Mouse (Mus musculus): Measurements from ENCODE around the gene Gm27021. TPM values are rescaled to one million over a fixed set of nuclear protein-coding genes. Genes with fewer than 3 reads are reported as not detected.

Gene Gm27021
- total RNA-seq, 4 experiments from 2014 or later, result not detected

- DNase-seq (ENCODE audit: low spot score), result no peak
Observed at GRCm38 (mm10) chr8:120642031-120642662, 25.7 kb downstream of the Gm27021 start.

DNA sequence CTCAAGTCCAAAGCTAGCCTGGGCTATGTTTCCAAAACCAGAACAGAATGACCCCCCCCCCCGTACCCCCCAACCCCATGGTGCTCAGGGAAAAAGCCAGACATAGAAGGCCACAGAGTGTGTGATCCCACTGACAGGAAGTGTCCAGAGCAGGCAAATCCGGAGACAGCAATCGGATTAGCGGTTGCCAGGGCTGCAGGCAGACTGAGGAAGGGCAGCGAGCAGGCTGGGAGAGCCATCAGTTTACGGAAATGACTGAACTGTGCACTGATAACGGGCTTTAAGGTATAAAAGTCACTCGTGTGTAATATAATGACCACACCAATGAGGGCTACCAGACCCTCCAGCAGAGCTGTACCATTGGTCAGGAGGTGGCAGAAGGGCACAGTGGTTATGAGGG is 26.6 kb downstream of the Gm27021 start:
- no peak for DNase-seq (ENCODE audit: low spot score)

GRCm38 (mm10) chr8:120634329-120634839 is 33.5 kb downstream of the Gm27021 start:
- DNase-seq (ENCODE audit: low spot score), result peak; percentile 41

- DNase-seq (ENCODE audit: low spot score), result no peak
Observed at GRCm38 (mm10) chr8:120633665-120634271, 34.1 kb downstream of the Gm27021 start.

- DNase-seq (ENCODE audit: low spot score), result no peak
Observed at GRCm38 (mm10) chr8:120632969-120633664, 34.8 kb downstream of the Gm27021 start.

- no peak for DNase-seq (ENCODE audit: low spot score)
Observed at GRCm38 (mm10) chr8:120631441-120632375, 36.2 kb downstream of the Gm27021 start.

- DNase-seq (ENCODE audit: low spot score), result no peak
Observed at GRCm38 (mm10) chr8:120630848-120631247, 37.0 kb downstream of the Gm27021 start.

- no peak for DNase-seq (ENCODE audit: low spot score)
Observed at GRCm38 (mm10) chr8:120630031-120630430, 37.8 kb downstream of the Gm27021 start.

DNA sequence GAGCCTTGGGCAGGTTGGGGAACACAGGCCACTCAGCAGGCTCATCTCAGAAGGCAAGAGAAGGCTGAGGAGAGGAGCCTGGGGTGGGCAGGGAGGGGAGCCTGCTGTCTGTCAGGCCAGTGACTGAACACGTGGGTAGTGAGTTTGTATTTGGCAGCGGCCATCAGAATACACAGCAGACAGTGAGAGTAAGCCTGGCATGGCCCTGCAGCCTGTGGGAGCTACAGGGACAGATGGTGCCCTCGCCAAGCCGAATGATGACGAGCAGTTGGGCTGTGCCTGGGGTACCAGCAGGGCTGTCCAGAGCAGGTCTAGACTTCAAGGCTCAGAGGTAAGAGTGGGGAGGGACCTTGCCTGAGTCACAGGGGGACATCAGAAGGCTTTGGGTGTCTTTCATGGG is 40.6 kb downstream of the Gm27021 start:
- no peak for DNase-seq (ENCODE audit: low spot score)

DNA sequence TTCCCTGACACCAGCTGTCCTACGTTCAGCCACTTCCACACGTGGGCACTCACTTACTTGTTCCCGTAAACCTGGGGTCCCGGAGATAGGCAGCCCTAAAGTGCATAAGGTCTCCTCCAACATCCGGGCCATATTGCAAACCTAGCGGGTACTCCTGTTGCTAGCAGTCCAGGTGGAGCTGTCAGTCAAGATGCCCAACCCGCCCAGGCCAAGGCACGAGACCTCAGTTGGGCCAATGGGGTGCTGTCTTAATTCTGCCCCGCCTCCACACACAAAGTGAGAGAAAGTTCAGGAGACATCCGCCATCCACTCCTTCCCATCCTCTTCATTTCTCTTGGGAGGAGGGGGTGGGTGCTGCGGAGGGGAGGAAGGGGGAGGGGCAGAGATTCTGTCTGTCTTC is 41.4 kb downstream of the Gm27021 start:
- DNase-seq (ENCODE audit: low spot score), result no peak

DNA sequence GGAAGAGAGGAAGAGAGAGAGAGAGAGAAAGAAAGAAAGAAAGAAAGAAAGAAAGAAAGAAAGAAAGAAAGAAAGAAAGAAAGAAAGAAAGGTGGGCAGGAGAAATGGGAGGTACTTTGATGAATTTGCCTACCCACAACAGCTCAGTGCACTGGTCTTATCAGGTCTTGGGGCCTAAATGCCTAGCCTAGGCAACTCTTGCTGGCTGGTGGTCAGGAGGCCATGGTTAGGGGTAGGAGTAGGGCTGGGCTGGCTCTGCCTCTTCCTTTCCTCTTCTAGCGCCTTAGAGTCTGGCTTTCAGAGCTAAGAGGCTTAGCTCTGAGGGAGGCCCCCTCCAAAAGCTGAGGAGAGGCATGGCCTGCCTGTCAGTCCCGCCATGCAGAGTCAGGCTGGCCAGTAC is 44.3 kb downstream of the Gm27021 start:
- DNase-seq (ENCODE audit: low spot score), result no peak

DNA sequence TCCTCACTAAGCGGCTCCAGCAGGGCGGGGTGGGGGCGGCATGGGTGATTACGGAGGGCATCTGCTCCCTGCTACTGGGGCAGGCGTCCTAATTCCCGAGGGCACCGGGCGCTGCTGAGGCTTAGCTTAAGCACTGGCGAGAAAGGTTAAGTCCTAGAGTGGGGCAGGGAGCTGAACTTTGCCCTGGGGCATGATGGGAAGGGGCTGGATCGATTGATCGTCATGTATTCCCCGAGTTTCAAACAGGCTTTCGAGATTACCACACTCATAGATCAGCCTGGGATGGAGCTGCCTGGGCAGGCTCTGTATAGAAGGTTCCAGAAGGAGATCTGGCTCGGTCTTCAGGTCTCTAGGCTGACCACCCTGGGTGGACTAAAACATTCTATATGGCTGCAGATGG is 45.7 kb downstream of the Gm27021 start:
- DNase-seq (ENCODE audit: low spot score), result no peak

GRCm38 (mm10) chr8:120620441-120620840 is 47.4 kb downstream of the Gm27021 start:
- DNase-seq (ENCODE audit: low spot score), result no peak

GRCm38 (mm10) chr8:120619235-120620180 is 48.4 kb downstream of the Gm27021 start:
- peak; percentile 46 for DNase-seq (ENCODE audit: low spot score)

DNA sequence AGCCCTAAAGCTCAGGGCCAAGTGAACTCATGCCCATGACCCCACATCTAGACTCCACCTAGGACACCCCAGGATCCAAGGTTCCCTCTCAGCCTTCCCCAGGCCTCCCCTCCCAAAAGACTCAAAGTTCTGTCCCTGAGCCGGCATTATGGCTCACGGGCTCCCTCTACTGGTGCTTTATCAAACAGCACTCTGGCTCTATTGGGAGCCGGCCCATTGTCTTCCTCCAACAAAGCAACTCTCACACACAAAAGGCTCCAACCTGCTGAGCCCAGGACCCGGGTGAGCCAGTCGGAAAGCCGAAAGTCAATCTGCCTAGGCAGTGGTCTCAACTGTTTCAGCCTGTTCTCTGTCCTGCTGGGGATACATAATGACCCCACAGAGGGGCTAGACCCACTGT is 49.8 kb downstream of the Gm27021 start:
- DNase-seq (ENCODE audit: low spot score), result peak; percentile 54

DNA sequence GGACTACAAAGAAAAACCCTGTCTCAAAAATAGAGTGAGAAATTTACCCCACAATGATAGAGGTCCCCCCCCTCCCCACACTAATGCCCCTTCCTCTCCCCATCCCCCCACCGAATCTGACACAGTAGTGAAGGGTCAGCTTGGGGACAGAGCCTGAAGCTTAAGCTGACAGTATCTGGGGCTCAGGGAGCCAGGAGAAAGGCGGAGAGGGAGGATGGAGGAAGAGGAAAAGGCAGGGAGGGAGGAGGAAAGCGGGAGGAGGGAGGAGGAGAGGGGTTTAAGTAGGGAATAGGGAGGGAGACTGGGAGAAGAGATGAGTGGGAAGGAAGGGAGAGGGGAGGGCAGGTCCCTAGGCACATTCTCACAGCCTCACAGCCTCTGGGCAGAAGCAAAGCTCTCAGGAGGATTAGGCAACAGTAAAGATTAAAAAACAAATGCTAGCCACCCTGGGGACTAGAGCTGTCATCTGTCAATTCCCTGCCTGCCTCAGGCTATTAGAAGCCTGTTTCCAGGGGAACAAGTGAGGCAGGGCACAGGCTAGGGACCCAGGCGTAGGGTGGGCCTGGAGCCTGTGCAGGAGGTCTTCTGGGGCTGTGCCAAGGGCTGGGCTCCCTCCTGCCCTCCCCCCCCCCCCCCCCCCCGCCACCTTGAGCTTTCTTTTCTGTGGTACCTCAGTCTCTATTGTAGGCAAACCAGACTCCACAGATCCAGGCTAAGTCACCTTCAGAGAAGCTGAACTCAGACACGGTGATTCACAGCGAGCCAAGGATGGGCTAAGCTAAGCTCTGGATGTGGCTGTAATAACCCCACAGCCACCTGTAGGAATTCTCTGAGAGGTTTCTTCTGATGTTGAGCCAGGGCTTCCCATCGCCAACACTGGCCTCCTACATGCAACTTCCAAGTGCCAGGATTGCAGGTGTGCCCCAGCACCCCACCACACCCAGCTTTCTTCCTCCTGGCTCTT is 50.9 kb downstream of the Gm27021 start:
- DNase-seq (ENCODE audit: low spot score), result no peak

- no peak for DNase-seq (ENCODE audit: low spot score)
Observed at GRCm38 (mm10) chr8:120614491-120614890, 53.4 kb downstream of the Gm27021 start.

DNA sequence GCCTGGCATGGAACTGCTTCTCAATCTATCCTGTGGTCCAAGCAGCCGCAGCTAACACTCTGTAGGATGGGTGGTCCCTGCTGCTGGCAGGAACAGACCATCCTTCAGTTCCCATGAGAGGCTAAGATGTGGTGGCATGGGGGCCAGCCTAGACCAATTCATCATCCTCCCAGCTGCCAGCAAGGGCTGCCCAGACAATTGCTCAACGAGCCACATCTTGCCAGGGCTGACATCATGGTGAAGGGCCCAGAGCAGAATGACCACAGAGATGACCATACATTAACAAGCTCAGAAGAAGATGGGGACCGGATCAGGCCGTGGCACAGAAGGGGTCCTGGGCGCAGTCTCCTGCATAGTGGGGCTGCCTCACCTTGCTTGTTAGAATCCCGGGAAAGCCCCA is 57.1 kb downstream of the Gm27021 start:
- DNase-seq (ENCODE audit: low spot score), result no peak

DNA sequence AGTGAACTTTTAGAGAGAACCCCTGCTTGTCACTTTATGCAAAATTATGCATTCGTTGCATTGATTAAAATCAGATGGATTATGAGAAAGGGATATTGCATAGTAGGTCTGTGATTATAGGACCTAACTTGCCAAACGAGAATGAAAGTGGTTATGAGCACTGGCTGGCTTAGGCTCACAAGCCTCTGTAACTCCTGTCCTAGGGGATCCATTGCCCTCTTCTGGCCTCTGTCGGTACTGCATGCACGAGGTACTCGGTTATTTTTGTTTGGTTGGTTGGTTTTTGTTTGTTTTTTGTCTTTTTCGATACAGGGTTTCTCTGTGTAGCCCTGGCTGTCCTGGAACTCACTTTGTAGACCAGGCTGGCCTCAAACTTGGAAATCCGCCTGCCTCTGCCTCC is 60.0 kb downstream of the Gm27021 start:
- peak; percentile 75 for DNase-seq (ENCODE audit: low spot score)

Measured in heart, adult 8-10 months (tissue).